Mouse (Mus musculus): ENCODE measurements at regions not wholly inside any gene's neighbourhood (a gene's known extent, or its start where the extent isn't known, plus 50 kb on each side); places are given as distances from the start of the nearest gene placed in this dataset.
A peak's percentile ranks its signal among the peaks of the same experiment; 100 is the strongest.

DNA sequence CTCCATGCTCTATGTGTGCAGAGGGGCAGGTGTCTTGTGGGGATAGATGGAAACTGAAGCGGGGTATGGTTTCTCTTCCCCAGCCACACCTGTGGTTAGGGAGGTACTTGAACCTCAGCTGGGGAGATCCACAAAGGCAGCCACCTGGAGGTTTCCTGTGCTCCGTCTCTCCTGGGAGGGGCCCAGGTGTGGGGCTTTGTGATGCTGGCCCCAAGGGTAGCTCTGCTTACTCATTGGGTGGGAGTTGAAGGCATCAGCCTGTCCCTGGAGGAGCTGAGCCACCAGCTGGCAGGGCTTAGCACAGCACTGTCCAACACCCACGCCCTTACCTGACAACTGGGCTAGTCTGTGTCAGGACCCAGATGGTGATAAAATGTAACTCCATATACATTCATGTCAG, 81.4 kb downstream of the Lhx2 start:
- no peak for ATAC-seq (ENCODE audit: extremely low read depth, insufficient number of reproducible peaks, low FRiP score, poor library complexity, severe bottlenecking)

DNA sequence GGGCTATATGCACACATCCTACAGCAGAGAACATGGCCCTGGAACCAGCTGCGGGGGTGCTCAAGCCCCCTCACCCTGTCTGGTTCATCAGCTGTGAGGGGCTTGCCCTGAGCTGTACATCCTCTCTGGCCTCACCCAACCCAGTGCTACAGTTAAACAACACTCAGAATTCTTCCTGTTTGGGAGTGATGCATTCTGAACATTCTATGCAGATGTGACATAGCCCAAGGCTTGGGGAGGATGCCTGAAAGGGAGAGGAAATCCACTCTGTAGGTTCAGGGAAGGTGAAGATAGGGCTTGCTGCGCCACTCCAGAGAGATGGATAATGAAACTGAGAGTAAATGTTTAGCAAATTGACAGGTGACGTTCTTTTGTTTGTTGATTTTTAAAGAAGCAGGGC, 83.3 kb downstream of the Lhx2 start:
- no peak for ATAC-seq (ENCODE audit: extremely low read depth, insufficient number of reproducible peaks, low FRiP score, poor library complexity, severe bottlenecking)

DNA sequence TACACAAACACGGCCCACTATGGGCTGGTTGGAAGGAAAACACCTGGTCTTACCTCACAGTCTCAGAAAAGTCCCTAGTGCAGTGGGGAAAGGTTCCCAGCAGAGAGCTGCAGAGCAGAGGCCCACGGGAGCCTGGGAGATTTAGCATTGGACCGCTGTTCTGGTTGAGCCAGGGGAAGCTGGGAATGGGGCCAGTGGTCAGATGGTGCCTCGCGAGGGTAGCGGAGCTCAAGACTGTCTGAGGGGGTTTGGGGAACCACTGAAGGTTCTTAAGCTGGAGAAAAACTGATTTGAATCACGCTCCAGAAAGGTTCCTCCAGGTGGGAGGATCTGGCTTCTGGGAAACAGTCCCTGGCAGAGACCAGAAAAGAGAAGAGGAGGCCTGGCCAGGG, 84.8 kb downstream of the Lhx2 start:
- no peak for ATAC-seq (ENCODE audit: extremely low read depth, insufficient number of reproducible peaks, low FRiP score, poor library complexity, severe bottlenecking)

DNA sequence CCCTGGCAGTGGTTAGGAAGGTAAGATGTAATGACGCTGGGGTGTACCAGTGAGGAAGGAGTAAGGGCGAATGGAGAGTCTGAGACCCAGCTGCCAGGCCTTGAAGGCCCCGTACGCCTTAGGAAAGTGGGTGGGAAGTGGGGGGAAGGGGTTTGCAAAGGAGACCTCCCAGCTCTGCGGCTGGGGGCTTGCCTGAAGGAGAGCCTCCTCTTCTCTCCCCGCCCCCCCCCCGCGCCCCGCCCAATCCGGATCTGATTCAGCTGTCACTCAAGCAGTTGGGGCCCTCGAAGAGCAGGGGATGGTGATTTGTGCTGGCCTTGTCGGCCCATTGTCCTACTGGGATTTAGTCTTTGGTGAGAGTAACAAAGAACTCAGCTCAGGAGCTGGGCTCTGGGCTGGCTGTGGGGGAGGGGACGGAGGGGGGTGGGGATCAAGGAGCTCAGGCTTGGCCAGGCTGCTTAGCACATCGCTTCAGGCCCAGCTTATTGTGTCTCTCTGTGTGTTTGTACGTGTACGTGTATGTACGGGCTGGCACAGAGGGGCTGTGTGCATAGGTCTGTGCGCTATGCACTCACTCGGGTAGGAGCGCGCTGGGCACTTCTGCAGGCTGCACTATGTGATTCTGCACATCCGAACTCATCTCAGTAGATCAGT, 85.3 kb downstream of the Lhx2 start:
- no peak for ATAC-seq (ENCODE audit: extremely low read depth, insufficient number of reproducible peaks, low FRiP score, poor library complexity, severe bottlenecking)

DNA sequence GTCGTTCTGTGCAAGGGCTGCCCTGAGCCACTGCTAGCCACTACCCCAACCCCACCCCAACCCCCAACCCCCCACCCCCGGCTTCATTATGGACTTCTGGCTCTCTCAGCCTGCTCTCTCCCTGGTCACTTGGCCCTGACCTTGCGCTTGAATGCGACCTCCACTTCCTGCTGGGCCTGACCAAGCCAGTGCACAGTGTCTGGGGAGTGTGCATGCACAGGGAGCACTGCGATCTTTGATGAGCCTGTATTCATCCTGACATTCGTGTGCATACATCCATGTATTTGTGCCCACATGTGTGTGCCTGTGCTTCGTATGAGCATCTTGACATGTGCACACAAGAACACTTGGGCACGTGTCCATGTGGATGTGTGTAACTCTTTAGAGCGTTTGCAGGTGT, 85.9 kb downstream of the Lhx2 start:
- no peak for ATAC-seq (ENCODE audit: extremely low read depth, insufficient number of reproducible peaks, low FRiP score, poor library complexity, severe bottlenecking)

DNA sequence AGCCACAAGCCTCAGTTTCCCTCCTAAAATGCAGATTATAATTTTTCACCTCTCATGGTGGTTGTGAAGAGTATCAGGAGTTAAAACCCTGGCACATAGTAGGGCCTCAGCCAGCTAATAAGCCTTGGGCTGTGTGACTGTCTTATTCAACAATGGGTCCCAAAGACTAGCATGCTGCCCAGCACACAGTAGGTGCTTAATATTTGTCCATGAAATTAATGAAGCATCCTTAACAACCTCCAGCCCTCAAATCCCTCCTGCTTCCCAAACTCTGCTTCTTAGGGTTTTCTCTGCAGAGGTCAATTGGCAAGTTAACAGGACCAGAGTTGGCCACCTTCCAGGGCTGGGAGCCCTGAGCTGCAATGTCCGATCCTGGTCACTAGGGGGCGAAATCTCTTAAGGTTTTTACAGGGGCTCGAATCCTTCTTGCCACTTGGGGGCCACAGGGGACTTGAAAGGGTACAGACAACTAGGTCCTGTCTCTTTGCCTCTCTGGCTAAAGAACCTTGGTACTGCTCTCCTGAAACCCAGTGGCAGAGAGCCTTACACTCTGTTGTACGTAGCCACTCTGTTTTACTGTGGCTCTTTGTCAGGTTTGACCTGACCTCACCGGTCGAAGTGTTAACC, 81.6 kb upstream of the Nek6 start:
- 0 out of 2 replicates have a peak, but pooled peaks have one; percentile 41 for ATAC-seq (ENCODE audit: extremely low read depth, insufficient number of reproducible peaks, low FRiP score, poor library complexity, severe bottlenecking)

DNA sequence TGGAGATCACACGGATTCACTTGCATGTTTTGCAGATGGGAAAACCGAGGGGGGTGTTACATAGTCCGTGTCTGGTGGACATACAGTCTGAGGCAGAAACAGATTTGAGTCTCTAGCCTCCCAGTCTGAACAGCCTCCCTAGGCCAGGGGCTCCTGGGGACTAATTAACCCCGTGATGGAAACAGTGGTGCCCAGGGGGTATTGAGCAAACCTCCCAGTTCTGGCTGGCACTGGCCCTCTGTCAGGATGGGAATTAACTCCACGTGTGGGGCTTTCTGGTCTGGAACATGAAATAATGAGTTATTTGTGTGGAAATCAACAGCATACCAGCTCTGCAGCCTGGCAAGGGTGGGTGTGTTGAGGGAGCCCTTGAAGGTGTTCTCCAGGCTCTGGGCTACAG, 79.9 kb upstream of the Nek6 start:
- no peak for ATAC-seq (ENCODE audit: extremely low read depth, insufficient number of reproducible peaks, low FRiP score, poor library complexity, severe bottlenecking)

DNA sequence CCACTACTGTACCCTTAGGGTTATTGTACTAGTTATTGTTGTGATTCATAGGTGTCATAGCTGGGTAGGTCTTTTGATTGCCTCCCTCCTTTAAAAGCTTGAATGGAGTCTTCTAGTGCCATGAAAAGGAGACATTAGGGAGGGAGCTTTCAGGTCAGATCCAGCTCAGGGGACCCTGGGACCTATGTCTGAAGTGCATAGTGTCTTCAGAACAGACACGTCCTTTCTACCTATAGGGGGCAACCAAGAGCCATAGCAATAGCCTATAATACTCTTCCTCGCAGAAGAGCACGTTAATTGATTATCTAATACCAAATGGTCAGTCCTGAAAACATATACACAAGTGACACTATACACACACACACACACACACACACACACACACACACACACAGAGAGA, 77.7 kb upstream of the Nek6 start:
- no peak for ATAC-seq (ENCODE audit: extremely low read depth, insufficient number of reproducible peaks, low FRiP score, poor library complexity, severe bottlenecking)

DNA sequence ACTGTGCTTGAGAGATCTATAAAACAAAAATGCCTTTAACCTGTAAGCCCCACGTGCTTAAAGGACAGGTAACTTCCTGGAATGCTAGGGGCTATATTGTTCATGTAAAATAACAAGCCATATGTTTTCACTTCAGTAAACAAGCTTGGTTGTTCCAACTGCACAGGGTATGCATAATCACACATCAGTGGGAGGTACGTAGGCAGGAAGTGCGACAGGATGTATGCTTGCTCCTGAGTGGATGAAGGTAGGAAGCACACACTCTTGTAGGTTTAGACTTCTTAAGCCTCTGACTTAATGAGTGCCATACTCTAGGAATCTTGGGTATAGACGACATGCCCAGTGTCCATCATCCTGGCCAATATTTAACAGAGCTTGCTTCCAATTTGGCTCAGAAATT, 74.7 kb upstream of the Nek6 start:
- no peak for ATAC-seq (ENCODE audit: extremely low read depth, insufficient number of reproducible peaks, low FRiP score, poor library complexity, severe bottlenecking)

DNA sequence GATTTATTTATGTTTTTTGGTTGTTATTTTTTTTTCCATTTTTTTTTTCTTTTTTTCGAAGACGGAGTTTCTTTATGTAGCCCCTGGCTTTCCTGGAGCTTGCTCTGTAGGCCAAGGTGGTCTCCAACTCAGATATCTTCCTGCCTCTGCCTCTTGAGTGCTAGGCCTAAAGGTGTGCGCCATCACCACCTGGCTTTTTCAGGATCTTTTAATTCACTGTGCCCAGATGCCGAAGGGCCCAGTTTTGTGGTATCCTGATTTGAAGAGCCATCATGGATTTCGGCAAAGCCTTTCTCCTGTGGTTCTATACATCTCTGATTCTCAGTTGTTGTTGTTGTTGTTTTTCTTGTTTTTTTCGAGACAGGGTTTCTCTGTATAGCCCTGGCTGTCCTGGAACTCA, 72.3 kb upstream of the Nek6 start:
- ATAC-seq (ENCODE audit: extremely low read depth, insufficient number of reproducible peaks, low FRiP score, poor library complexity, severe bottlenecking): no peak

DNA sequence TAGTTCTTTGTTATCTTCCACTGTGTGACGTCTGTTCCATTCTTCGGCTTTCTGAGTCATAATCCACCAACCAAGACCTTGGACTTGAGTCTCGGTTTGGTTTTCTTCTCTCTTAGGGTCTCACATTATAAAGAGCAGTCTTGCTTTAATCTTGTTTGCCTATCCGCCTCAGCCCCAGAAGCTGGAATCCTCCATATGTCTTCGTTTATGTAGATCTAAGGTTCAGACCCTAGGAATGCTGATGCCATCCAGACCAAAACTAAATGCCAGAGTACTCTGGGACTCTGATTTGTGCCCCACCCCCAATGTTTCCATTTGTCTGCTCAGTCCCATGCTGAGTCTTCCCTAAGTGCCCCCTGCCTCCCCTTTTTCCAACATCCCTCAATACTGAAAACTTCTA, 71.5 kb upstream of the Nek6 start:
- no peak for ATAC-seq (ENCODE audit: extremely low read depth, insufficient number of reproducible peaks, low FRiP score, poor library complexity, severe bottlenecking)

DNA sequence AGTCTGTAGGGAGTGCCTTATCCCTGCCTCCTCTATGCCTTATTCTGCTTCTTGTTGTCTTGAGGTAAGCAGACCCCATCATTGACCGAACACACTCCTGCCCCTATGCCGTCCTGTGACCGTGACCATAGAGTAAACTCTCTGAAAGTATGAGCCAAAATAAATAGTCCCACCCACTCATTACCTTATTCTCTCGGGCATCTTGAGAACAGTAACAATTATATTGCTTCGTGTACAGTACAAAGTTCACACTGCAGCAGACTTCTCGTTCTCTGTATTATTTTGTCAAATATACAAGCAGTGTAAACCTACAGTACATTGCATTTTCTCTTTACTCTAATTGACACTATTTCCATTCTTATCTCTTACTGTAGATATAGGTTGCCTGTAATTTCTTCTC, 62.4 kb upstream of the Nek6 start:
- ATAC-seq (ENCODE audit: extremely low read depth, insufficient number of reproducible peaks, low FRiP score, poor library complexity, severe bottlenecking): no peak

DNA sequence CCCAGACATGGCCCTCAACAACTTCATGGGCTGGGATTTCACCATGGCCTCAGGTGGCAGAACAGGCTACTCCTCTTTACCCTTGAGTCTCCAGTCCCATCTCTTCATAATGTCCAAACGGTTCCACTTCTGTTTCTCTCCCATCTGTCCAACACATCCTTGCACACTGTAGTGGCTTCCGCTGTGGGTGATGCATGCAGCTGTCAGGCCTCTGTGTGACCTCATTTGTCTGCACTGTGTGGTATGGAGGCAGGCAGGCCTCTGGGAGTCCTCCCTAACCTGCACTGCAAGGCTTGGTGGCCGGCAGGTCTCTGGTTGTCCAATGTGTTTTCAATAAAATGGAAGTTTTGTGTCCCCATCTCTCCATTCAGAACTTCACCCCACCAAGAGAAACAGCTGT, 54.9 kb upstream of the Nek6 start:
- ATAC-seq (ENCODE audit: extremely low read depth, insufficient number of reproducible peaks, low FRiP score, poor library complexity, severe bottlenecking): no peak

DNA sequence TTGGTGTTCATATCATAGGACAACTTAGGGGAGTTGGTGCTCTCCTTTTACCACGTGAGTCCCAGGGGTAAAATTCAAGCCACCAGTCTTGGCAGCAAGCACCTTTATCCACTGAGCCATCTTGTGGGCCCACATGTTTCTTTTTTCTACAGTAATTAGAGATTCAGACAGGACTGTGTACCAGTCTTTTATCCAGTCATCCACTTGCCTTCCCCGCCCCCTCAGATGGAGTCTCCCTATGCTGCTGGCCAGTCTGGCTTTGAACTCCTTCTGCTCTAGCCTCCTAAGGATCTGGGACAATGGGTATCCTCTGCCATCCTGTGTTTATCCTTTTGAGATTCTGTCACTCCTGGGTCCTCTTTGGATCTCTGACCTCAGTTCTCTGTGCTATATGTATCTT, 51.1 kb upstream of the Nek6 start:
- no peak for ATAC-seq (ENCODE audit: extremely low read depth, insufficient number of reproducible peaks, low FRiP score, poor library complexity, severe bottlenecking)

DNA sequence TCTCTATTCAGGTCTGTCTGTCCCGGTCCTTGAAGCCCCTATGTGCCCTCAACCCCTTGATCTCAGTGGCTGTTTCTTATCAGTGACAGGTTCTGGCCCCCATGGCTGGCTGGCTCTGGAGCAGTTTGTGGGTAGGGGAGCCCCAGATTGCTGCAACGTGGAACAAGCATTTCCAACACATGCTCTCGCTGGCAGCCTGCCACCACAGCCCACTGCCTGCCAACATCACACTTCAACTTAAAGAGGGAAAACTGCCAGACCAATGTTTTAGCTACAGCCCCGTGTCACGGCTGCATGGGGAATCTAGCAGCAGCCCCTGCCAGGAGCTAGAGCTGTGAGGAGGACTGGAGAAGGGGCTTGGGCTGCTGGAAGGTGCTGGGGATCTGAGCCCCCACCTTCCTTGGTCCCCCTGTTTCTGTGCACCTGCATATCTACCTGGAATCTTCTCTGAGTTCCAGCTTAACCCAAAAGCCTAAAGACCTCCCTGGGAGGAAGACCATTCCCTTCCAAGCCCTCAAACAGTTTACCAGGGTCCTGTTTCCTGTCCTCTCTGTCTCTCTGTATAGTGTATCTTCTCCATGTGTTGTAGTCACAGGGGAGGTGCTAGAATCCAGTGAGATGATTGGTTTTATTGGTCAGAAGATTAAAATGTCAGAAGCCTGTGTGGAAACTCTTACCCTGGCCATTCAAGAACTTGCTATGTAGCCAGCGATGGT, 50.5 kb upstream of the Nek6 start:
- no peak for ATAC-seq (ENCODE audit: extremely low read depth, insufficient number of reproducible peaks, low FRiP score, poor library complexity, severe bottlenecking)
